Mouse (Mus musculus) hematopoietic stem cell, adult 5-6 weeks (primary cell): ENCODE measurements around the gene Zfp524. TPM values are rescaled to one million over a fixed set of nuclear protein-coding genes. Genes with fewer than 3 reads are reported as not detected.
"Not testable (repeated sequence)": the region's sequence is repeated elsewhere in the genome, so short reads cannot be mapped to it uniquely, and the experiment has no call there.

ENCODE experiments used
- ATAC-seq, 2 experiments: fragments of 125-278 bp in 1 of 2; replicated peaks in 1 of 2; 2 replicates each; pipeline ENCODE4 v1.8.0; 2016 to 2017; ENCODE audit warnings: inconsistent platforms in 2 of 2, mild to moderate bottlenecking in 2 of 2, moderate number of reproducible peaks in 2 of 2, low read depth in 1 of 2, moderate TSS enrichment in 1 of 2; ENCODE audit not compliant: low FRiP score in 2 of 2, poor library complexity in 2 of 2, severe bottlenecking in 2 of 2, insufficient read depth in 1 of 2, low TSS enrichment in 1 of 2
- total RNA-seq: library from RNA; stranded (forward); fragments of 172-1452, 232-1000 nt; gene quantifications from 2 replicates; pipeline ENCODE4 v1.2.3, GENCODE M21; 2017

The Zfp524 gene
- total RNA-seq, 1 experiment from 2014 or later, result 3.0 TPM

DNA sequence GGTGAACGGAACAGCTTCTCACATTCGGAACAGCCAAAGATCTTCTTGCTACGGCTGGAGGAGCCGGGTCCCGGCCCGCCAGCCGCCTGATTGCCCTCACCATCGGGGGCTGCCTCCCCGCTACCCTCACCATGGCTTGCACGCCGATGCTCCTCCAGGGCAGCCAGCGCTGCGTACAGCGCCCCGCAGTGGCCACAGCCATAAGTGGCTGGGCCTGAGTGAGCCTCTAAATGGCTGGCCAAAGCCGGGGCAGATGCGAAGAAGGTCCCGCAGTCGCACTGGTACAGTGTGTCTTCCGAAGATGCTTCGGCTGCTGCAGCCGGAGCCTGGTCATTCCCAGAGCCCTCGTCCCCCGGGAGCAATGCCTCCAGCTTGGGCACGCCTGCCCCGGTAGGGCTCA is 6.0 kb upstream of the Zfp524 start:
- ATAC-seq, result no peak

DNA sequence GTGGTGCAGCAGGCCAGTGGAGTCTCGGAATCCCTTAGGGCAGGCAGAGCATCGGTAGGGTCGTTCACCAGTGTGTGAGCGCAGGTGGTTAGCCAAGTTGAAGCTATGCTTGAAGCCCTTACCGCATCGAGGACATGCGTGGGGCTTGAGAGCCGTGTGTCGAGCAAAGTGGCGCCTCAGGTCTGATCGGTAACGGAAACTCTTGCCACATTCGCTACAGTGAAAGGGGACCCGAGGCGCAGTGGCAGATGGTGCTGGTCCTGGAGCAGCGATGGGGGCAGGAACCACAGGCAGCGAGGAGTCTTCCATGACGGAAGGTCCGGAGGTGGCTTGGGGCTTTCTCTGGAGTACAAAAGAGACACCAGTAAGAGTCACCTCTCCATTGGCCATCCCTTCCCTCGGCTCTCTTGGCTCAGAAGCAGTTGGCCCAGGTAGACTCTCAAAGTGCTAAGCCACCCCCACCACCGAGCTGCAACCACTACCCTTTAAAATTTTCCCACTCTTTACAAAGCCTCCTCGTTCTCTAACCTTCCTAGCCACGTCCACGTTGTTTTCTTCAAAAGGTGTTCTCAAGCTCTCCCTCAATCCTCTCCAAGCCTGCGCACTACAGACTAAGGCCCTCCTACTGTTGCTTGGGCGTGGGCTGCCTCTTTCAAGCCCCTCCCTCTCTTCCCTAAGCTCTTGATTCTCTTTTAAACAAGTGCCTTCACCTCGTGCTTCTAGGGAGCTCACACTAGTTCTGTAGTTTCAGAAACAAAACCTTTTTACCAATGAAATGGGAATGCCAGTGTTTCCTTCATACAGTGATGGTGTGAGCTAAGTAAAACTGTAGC is 1.3 kb upstream of the Zfp524 start:
- no peak for ATAC-seq

DNA sequence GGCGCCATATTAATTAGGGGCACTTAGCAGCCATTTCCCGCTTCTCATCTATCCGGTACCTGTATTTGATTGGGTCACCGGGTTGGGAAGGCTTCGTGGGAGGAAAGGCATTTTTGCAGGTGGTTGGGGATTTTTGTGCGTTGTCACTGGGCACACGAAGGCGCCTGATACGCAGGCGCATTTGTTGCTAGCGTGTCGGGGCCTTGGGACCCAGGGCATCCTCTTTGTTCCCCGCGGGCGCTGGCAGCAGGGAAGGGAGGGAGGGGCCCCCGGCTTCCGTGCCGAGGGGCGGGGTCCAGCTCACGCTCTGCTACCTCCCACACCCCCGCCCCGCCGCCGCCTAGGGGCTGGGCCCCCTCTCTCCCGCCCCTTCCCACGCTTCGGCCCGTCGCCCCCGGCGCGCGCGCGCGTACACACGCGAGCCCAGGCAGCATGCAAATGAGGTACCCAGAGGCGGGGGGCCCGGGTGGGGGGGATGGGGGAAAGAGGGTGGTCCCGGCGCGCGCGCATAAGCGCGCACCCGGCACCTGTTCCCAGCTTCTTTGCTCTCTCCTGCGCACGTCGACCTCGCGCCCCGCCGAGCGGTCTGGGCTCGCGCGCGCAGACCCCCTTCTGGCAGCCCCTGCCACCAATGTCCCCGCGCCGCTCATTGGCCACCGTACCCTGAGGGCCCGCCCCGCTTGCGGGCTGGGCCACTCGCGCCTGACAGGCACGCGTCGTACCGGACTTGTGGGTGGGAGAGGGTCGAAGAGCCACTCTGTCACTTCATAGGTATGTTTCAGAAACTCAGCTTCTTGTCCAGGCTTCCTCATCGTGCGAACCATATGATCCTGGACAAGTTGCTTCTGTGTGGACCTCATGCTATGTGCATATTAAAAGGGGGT is 1.1 kb downstream of the Zfp524 start, which contains the start of gene Gm44973:
Gene Gm44973 (plus strand): TSS at position 379 of the 884 bp plus-strand sequence.
- ATAC-seq, result peak; percentile 66 to 69

DNA sequence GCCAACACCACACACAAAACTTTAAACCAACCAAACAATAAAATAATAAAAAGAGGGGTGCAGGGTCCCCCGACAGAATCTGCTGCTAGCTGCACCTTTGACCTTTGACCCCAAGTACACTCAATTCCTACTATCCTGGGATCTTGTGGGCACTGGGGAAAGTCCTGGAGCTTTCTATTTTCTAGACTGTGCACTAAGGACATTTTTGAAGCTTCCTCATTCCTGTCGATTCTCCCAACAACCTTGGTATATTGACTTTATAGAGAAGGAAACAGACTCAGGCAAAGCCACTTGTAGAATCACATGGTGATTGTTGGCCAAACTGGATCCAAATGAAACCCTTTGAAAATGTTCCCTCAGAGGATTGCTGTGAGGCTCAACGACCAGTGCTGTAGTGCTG is 1.8 kb downstream of the Zfp524 start:
- no peak for ATAC-seq

DNA sequence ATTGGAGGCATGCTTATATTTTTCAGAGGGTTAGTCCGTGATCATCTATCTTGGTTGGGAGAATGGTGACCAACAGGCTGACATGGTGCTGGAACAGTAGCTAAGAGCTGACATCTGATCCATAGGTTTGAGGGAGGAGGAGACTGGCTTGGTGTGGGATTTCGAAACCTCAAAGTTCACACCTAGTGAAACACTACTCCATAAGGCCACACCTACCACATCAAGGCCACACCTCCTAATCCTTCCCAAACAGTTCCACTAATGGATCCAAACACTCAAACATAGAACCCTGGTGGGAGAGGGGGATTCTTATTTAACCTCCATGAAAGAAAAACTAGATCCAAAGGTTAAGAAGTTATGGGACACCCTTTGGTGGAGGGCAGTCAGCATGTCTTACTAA is 2.7 kb downstream of the Zfp524 start:
- ATAC-seq, result no peak

DNA sequence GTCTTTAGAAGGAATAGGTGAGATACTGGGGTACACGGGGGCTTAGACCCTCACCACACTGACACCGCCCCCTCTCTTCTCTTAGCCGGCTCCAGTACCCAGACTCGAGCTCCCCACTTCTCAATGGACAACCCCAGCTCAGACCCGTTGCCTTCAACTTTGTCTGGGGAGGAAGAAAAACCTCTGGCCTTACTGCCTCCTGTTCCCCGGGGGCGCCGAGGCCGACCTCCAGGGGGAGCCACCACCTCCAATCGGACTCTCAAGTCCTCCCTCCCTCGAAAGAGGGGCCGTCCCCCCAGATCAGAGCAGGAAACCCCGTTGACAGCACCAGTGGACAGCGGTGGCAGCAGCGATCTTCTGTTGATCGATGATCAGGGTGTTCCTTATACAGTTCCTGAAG is 3.1 kb downstream of the Zfp524 start:
- no peak for ATAC-seq

DNA sequence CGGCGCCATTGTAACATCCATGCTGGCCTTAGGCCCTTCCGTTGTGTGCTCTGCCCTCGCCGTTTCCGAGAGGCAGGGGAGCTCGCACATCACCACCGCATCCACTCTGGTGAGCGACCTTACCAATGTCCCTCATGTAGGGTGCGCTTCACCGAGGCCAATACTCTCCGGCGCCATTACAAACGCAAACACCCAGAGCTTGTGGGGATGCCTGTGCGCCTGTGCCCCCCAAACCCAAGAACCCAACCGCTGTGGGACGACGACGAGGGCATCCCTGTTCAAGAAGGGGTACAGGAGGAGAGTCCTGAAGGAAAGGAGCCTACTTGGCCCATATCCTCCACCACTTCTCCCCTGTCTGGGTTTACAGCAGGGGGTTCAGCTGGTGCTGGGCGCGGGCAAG is 3.7 kb downstream of the Zfp524 start:
- ATAC-seq, result no peak

DNA sequence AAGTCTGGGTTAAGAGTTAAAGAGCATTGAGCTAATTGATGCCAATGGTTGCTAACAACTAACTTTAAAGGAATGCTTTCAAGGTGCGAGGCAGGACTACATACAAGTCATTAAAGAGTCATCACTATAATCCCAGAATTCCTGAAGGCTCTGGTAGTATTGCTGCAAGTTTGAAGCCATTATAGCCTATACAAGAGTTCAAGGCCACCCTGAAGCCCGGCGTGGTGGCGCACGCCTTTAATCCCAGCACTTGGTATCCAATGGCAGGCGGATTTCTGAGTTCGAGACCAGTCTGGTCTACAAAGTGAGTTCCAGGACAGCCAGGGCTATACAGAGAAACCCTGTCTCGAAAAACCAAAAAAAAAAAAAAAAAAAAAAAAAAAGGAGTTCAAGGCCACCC is 5.4 kb downstream of the Zfp524 start:
- not testable (repeated sequence) for ATAC-seq

DNA sequence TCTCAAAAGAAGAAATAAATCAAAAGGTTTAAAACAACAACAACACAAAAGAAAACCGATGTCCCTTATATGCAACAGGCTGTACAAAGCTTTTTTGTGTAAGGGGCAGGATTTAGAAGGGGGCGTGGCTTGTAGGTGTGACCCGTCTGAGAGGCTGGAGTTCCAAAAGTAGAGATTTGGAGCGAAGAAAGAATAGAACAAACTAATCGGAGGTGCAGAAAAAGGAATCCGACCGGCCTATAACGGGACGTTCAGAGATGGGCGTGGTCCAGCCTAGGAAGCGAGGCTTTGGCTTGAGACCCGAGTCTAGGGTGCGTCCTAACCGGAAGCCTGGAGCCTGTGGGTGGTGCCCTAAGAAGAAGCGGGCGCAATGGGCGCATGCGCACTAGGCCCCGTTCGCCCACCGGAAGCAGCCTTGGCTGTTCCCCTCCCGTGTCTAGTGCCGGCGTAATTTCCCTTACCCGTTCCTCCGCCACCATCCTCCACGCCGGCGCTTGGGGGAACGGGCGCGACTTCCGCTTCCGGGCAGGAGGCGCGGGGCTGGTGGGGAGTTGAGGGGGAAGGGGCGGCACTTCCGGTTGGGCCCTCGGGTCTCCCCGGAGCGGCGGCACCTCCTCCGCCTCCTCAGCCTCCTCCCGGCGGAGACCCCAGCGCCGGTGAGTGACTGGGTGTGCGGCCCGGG is 5.9 kb downstream of the Zfp524 start, which contains the start of the genes Zfp865 and Ccdc106:
Gene Zfp865 (plus strand): TSS at position 377 of the 682 bp plus-strand sequence.
Gene Ccdc106 (plus strand): TSS at position 554 of the 682 bp plus-strand sequence.
- ATAC-seq, result peak; percentile 87 to 88

DNA sequence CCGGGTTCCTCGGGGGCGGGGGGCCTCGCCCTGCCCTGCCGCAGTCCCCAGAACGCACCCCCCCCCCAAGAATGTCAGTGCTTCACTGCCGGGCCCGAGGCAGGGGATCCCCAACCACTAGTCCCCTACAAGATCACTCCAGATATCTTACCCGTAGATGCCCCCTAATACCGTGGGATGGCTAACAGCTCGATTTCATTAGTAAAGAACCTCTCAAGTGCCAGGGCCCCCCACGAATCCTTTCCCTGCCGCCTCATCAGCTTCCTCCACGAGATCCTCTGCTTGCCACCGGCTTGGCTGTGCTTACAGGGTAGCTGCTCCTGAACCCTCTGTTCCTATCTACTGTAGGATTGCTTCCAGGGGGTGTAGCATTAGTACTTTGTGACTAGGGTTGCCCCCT is 6.5 kb downstream of the Zfp524 start:
- no peak for ATAC-seq

DNA sequence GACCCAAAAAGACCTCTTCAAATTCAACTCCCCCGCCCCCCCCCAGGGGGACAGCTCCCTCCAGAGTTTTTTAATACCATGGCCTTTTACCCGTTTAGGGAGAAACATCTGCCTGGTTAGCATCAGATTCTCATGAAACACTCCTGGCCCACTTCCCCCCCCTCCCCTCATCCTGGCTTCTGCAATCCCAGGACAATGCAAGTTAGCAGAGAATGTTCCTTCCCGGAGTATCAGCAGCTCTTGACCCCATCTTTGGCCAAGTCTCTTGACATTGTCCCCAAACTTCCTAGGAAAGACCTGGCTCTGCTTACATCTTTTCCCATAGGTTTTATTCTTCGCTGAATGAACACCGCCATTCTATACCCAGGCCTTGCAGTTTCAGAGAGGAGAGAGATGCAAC is 7.0 kb downstream of the Zfp524 start:
- no peak for ATAC-seq

DNA sequence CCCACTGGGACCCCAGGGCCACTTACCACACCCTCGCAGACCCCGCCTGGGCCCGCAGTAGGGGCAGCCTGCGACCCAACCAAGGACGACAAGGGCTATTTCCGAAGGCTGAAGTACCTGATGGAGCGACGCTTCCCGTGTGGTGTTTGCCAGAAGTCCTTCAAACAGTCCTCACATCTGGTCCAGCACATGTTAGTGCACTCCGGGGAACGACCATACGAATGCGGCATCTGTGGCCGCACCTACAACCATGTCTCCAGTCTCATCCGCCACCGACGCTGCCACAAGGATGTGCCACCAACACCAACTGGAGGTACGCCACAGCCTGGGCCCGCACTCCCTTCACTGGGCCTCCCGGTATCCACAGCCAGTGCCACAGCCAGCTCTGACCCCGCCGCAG is 15.3 kb downstream of the Zfp524 start:
- no peak for ATAC-seq

DNA sequence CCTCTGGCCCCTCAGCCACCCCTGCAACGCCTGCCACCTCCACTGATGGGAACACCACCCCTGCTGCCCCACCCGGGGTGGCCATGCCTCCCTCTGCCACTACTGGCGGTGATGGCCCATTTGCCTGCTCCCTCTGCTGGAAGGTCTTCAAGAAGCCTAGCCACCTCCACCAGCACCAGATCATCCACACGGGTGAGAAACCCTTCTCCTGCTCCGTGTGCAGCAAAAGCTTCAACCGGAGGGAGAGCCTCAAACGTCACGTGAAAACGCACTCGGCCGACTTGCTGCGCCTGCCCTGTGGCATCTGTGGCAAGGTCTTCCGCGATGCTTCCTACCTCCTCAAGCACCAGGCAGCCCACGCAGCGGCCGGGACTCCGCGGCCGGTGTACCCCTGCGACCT is 15.7 kb downstream of the Zfp524 start:
- ATAC-seq, result no peak

DNA sequence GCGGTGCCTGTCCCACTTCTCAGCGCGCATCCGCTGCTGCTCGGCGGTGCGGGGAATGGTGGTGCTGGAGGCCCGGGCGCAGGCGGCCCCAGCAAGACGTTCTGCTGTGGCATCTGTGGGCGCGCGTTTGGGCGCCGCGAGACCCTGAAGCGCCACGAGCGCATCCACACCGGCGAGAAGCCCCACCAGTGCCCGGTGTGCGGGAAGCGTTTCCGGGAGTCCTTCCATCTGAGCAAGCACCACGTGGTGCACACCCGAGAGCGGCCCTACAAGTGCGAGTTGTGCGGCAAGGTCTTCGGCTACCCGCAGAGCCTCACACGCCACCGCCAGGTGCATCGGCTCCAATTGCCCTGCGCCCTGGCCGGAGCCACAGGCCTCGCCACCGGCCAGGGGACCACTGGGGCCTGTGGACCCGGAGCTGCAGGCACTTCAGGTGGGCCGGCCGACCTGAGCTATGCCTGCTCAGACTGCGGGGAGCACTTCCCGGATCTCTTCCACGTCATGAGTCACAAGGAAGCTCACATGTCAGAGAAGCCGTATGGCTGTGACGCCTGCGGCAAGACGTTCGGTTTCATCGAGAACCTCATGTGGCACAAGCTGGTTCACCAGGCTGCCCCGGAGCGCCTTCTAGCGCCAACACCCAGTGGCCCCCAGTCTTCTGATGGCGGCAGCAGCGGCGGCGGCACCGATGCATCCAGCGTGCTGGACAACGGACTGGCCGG is 16.5 kb downstream of the Zfp524 start:
- no peak for ATAC-seq

DNA sequence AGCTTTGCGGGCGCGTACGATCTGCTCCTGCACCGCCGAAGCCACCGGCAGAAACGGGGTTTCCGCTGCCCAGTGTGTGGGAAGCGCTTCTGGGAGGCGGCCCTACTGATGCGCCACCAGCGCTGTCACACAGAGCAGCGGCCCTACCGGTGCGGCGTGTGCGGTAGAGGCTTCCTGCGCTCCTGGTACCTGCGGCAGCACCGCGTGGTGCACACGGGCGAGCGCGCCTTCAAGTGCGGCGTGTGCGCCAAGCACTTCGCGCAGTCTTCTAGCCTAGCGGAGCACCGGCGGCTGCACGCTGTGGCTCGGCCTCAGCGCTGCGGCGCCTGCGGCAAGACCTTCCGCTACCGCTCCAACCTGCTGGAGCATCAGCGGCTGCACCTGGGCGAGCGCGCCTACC is 17.3 kb downstream of the Zfp524 start:
- no peak for ATAC-seq

DNA sequence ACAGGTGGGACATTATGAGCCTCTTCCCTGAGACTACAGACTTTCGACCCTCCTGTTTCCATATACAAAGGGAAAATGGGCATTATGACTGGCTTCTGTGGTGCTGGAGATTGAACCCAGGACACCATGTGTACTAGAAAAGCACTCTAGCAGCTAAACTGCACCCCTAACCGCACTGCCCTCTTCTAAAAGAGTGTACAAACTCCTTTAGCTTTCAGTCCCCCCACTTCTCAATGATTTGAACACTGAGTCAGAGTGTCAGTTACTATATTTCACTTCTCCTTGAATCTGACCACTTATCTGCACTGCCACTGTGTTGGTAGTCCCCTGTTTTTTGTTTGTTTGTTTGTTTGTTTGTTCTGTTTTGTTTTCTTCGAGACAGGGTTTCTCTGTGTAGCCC is 19.6 kb downstream of the Zfp524 start, which contains the start of gene 4632433K11Rik:
Gene 4632433K11Rik (plus strand): TSS at position 301 of the 400 bp plus-strand sequence.
- no peak for ATAC-seq

DNA sequence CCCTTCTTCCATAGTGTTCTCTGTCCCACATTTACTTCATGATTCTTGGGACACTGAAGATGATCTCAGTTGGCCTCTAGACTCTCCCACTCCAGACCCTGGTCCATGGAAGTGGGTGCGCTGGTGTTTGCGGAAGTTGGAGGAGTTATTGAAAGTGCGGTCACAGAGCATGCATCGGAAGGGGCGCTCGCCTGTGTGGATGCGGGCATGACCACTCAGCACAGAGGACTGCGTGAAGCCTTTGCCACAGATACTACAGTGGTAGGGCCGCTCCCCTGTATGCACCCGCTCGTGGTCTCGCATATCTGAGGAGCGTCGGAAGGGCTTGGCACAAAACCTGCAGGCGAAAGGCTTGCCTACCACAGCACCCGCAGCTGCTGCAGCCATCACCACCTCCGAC is 21.4 kb downstream of the Zfp524 start:
- no peak for ATAC-seq
